Mouse (Mus musculus) megakaryocyte-erythroid progenitor cell, adult 5-6 weeks (primary cell): ENCODE measurements around the gene Caly. TPM values are rescaled to one million over a fixed set of nuclear protein-coding genes. Genes with fewer than 3 reads are reported as not detected.

Source experiments
- ATAC-seq: replicated peaks from 2 replicates; pipeline ENCODE4 v1.8.0; 2016; ENCODE audit warnings: mild to moderate bottlenecking, inconsistent platforms; ENCODE audit not compliant: severe bottlenecking, poor library complexity, low FRiP score, low TSS enrichment
- total RNA-seq, 2 experiments: library from RNA; stranded (forward) in 1 of 2; stranded (reverse) in 1 of 2; fragments of 200-1000, 215-1000 nt in 1 of 2; fragments of >200 nt in 1 of 2; fragmentation: Nextera tagmentation in 1 of 2; gene quantifications; 2 replicates each; pipeline ENCODE4 v1.2.3; 2014 to 2017

Caly gene
- total RNA-seq, 2 experiments from 2014 or later = not detected

- ATAC-seq = no peak
These were observed 33.8 kb downstream of the Caly start, which contains the start of gene Msx3 for GRCm38 (mm10) chr7:140048361-140049114. Gene Msx3 (minus strand): TSS chr7:140049089.

DNA sequence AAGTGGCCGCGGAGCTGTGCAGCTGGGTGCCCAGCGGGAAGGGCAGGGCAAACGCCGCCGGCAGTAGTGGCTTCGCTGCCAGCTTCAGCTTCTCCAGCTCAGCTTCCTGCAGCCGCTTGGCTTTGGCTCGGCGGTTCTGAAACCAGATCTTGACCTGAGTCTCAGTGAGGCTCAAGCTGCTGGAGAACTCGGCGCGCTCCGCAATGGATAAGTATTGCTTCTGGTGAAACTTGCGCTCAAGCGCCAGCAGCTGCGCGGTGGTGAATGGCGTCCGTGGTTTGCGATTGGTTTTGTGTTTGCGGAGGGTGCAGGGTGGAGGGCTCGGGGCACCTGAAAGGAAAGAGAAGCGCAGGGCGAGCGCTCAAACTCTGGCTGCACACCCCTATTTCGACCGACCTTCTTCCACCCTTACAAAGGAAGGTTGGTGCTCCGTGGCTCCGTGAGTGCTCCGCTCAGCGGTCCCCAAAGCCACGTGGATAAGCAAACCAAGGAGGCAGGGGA is 34.5 kb downstream of the Caly start:
- 0 out of 2 replicates have a peak, but pooled peaks have one; percentile 11 for ATAC-seq

- ATAC-seq = no peak
These were observed 36.8 kb downstream of the Caly start for GRCm38 (mm10) chr7:140045546-140045945.

DNA sequence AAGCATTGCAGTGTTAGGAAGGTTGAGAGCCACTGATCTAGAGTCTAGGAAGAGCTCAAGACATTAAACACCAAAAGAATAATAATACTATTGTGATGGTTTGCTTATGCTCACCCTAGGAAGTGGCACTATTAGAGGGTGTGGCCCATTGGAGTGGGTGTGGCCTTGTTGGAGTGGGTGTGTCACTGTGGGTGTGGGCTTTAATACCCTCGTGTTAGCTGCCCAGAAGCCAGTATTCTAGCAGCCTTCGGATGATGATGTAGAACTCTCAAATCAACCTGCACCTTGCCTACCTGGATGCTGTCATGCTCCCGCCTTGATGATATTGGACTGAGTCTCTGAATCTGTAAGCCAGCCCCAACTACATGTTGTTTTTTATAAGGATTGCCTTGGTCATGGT is 39.6 kb downstream of the Caly start:
- no peak for ATAC-seq

DNA sequence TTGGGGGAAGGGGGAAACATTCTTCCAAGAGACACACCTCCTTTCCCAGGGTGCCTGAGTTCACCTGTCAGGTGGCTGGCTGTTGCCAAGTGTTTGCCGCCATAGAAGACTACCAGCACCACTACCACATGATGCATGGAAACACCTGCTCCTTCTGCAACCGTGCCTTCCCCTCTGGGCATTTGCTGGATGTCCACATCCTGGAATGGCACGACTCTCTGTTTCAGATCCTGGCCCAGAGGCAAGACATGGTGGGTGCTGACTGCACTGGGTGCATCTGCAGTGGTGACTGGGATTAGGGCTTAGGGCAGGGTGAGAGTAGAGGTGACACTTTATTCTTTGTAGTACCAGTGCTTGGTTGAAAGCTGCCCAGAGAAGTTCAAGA is 45.2 kb downstream of the Caly start:
- no peak for ATAC-seq

DNA sequence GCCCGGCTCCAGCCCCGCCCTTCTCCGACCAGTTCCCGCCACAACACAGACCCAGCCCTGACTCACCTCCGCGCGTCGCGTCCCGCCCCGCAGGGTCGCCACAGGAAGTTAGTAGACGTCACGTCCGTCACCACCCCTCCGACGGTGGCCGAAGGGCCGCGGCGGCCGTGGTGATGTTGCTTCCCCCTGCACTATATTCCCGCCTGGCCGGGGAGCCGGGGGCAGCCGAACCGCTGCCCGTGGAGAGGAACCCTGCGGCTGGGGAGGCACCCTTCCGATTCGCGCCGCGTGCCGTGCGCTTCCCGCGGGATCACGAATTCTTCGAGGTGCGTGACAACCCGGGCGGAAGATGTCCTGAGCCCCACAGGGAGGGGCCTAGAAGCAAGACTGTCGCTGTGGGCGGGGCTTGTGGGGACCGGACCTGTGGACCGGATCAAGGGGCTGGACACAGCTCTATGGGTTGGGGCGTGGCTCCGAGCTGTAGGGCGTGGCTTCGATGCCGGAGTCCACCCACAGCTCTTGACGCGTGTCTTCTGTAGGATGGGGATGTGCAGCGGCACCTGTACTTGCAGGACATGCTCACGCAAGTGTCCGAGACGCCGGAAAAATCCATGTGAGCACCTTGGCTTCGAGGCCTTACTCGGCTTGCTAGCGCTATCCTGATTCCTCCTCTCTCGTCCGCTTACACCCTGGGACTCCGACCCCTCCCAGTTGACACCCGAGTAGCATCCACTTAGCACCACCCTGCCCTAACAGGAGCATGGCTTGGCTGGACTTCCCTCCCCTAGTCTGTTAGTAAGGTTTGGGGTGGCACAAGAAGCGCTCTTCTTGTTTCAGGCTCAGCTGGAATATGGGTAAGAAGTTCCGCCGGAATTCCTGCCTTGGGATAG is 45.8 kb downstream of the Caly start, which contains the start of the genes Zfp511 and Tubgcp2:
Gene Zfp511 (plus strand): TSS at position 111 of the 890 bp plus-strand sequence.
Gene Tubgcp2 (minus strand): TSS at position 389 of the 890 bp plus-strand sequence.
- ATAC-seq = peak; percentile 92

- ATAC-seq = no peak
These were observed 46.9 kb downstream of the Caly start for GRCm38 (mm10) chr7:140035456-140035855.

DNA sequence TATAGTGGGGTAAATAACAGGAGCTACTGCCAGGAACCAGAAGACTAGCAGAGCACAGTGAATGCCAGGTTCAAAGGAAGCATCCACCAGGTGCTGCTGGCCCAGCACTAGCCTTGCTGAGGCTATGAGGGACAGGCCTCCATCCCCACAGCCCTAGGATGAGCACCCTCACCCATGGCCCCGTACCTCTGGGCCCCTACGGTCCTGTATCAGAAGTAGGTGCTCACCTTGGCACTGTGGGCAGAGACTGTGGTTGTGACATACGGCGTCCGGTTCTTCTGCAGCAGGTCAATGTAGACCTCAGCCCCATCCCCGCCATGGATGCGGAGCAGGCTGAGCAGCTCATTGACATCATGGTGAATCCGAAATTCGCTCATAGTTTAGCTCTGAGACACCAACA is 49.0 kb downstream of the Caly start:
- ATAC-seq = no peak

GRCm38 (mm10) chr7:140032366-140032765 is 50.0 kb downstream of the Caly start:
- ATAC-seq = no peak

DNA sequence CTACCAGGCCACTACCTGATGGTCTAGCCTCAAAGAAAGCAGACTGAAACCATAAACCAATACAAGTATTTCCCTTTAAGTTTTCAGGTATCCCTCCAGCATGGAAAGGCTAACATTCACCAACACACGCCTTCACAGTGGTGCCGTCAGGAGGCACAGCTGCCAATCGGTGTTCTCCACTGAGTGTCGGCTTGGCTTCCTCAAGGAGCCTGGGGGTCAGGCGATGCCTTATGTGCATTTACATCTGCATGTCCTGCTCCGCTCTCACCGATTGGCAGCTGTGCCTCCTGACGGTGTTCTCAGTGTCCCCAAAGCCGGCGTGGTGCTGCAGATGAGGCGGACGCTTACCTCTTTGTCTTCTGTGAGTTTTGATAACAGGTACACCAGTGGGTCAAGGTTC is 50.6 kb downstream of the Caly start:
- ATAC-seq = no peak

Other genes starting within 250 kb of the Caly start
- not detected in 2 replicates for gene Adgra1, start 248.4 kb downstream of the Caly start, total RNA-seq (2014; fragmentation: Nextera tagmentation)
- gene Adgra1, start 248.4 kb downstream of the Caly start, total RNA-seq (2017) = not detected in 2 replicates
- gene Kndc1, start 187.9 kb downstream of the Caly start, total RNA-seq (2014; fragmentation: Nextera tagmentation) = not detected in 2 replicates
- gene Kndc1, start 187.9 kb downstream of the Caly start, total RNA-seq (2017) = not detected in 2 replicates
- not detected in 2 replicates for gene Utf1, start 138.8 kb downstream of the Caly start, total RNA-seq (2014; fragmentation: Nextera tagmentation)
- not detected in 2 replicates for gene Utf1, start 138.8 kb downstream of the Caly start, total RNA-seq (2017)
- not detected in 2 replicates for gene 6430531B16Rik, start 103.8 kb downstream of the Caly start, total RNA-seq (2014; fragmentation: Nextera tagmentation)
- gene 6430531B16Rik, start 103.8 kb downstream of the Caly start, total RNA-seq (2017) = 1.0 TPM in 1 of 2 replicates, not detected in the other
- gene Adam8, start 90.0 kb downstream of the Caly start, total RNA-seq (2014; fragmentation: Nextera tagmentation) = 1.5 and 4.5 TPM in 2 replicates
- 0.34 and 2.6 TPM in 2 replicates for gene Adam8, start 90.0 kb downstream of the Caly start, total RNA-seq (2017)
- 21.3 and 34.7 TPM in 2 replicates for gene Zfp511, start 46.2 kb downstream of the Caly start, total RNA-seq (2014; fragmentation: Nextera tagmentation)
- 22.0 and 26.9 TPM in 2 replicates for gene Zfp511, start 46.2 kb downstream of the Caly start, total RNA-seq (2017)
- 29.3 and 37.6 TPM in 2 replicates for gene Tubgcp2, start 45.9 kb downstream of the Caly start, total RNA-seq (2014; fragmentation: Nextera tagmentation)
- 38.2 and 41.2 TPM in 2 replicates for gene Tubgcp2, start 45.9 kb downstream of the Caly start, total RNA-seq (2017)
- not detected in 2 replicates for gene Msx3, start 33.5 kb downstream of the Caly start, total RNA-seq (2014; fragmentation: Nextera tagmentation)
- gene Msx3, start 33.5 kb downstream of the Caly start, total RNA-seq (2017) = not detected in 2 replicates
- gene Prap1, start 10.8 kb upstream of the Caly start, total RNA-seq (2014; fragmentation: Nextera tagmentation) = not detected in 2 replicates
- not detected in 2 replicates for gene Prap1, start 10.8 kb upstream of the Caly start, total RNA-seq (2017)
- gene Fuom, start 19.9 kb upstream of the Caly start, total RNA-seq (2014; fragmentation: Nextera tagmentation) = 4.1 and 17.9 TPM in 2 replicates
- 12.0 TPM in 1 of 2 replicates, not detected in the other for gene Fuom, start 19.9 kb upstream of the Caly start, total RNA-seq (2017)
- gene Paox, start 33.3 kb upstream of the Caly start, total RNA-seq (2014; fragmentation: Nextera tagmentation) = 15.1 and 22.1 TPM in 2 replicates
- 4.1 and 6.9 TPM in 2 replicates for gene Paox, start 33.3 kb upstream of the Caly start, total RNA-seq (2017)
- gene Echs1, start 33.9 kb upstream of the Caly start, total RNA-seq (2014; fragmentation: Nextera tagmentation) = 50.1 and 62.9 TPM in 2 replicates
- gene Echs1, start 33.9 kb upstream of the Caly start, total RNA-seq (2017) = 52.5 and 85.0 TPM in 2 replicates
- gene Mtg1, start 55.0 kb upstream of the Caly start, total RNA-seq (2014; fragmentation: Nextera tagmentation) = 39.7 and 53.5 TPM in 2 replicates
- gene Mtg1, start 55.0 kb upstream of the Caly start, total RNA-seq (2017) = 8.3 and 13.0 TPM in 2 replicates
- gene Sprn, start 72.3 kb upstream of the Caly start, total RNA-seq (2014; fragmentation: Nextera tagmentation) = 0.83 TPM in 1 of 2 replicates, not detected in the other
- not detected in 2 replicates for gene Sprn, start 72.3 kb upstream of the Caly start, total RNA-seq (2017)
- gene Olfr522, start 82.2 kb upstream of the Caly start, total RNA-seq (2014; fragmentation: Nextera tagmentation) = not detected in 2 replicates
- not detected in 2 replicates for gene Olfr522, start 82.2 kb upstream of the Caly start, total RNA-seq (2017)
- not detected in 2 replicates for gene Olfr523, start 90.7 kb upstream of the Caly start, total RNA-seq (2014; fragmentation: Nextera tagmentation)
- gene Olfr523, start 90.7 kb upstream of the Caly start, total RNA-seq (2017) = not detected in 2 replicates
- not detected in 2 replicates for gene Olfr524, start 123.4 kb upstream of the Caly start, total RNA-seq (2014; fragmentation: Nextera tagmentation)
- not detected in 2 replicates for gene Olfr524, start 123.4 kb upstream of the Caly start, total RNA-seq (2017)
- gene Cd163l1, start 135.7 kb upstream of the Caly start, total RNA-seq (2014; fragmentation: Nextera tagmentation) = not detected in 2 replicates
- gene Cd163l1, start 135.7 kb upstream of the Caly start, total RNA-seq (2017) = 0.19 TPM in 1 of 2 replicates, not detected in the other
- not detected in 2 replicates for gene 5830411N06Rik, start 164.7 kb upstream of the Caly start, total RNA-seq (2014; fragmentation: Nextera tagmentation)
- not detected in 2 replicates for gene 5830411N06Rik, start 164.7 kb upstream of the Caly start, total RNA-seq (2017)
- gene Olfr525, start 238.3 kb upstream of the Caly start, total RNA-seq (2014; fragmentation: Nextera tagmentation) = not detected in 2 replicates
- gene Olfr525, start 238.3 kb upstream of the Caly start, total RNA-seq (2017) = not detected in 2 replicates